Mouse (Mus musculus): ENCODE data around the gene Arhgdib. TPM values are rescaled to one million over a fixed set of nuclear protein-coding genes. Genes with fewer than 3 reads are reported as not detected.

The Arhgdib gene
- total RNA-seq, 1 experiment: 20.9 TPM

- Histone ChIP-seq H3K9me3 (ENCODE audit: control insufficient read depth, insufficient read depth, low read depth, low read length) (no peaks in the 10 kb centered on the region), H3K9ac (ENCODE audit: insufficient read depth, low read depth, low read length, poor library complexity, severe bottlenecking) (no peak overlapping the region), H3K27ac (ENCODE audit: insufficient read depth, low read depth, low read length, poor library complexity, severe bottlenecking) (no peak overlapping the region), H3K4me1 (ENCODE audit: control insufficient read depth in 2 of 2, insufficient read depth in 2 of 2, low read length in 2 of 2, poor library complexity in 1 of 2) (peaks cover 1 to 6% of the 10 kb centered on the region in 2 experiments; a peak in 2 of 4 replicates), H3K4me3 (ENCODE audit: insufficient read depth in 1 of 2, low read depth in 1 of 2, low read length in 2 of 2, poor library complexity in 1 of 2, severe bottlenecking in 1 of 2) (no peak overlapping the region), H3K36me3 (ENCODE audit: control insufficient read depth, insufficient read depth, low read length, poor library complexity, severe bottlenecking) (no peaks in the 10 kb centered on the region)
- in situ Hi-C loops (cut with MboI; ENCODE audit: low sequenced_read_pairs in 2 of 2, unreplicated experiment in 2 of 2): no loop called here
- TF ChIP-seq MAFK (IDR thresholded peaks at IDR 0.05; ENCODE audit: insufficient read depth, low read depth, low read length): no peak
- no peak for TF ChIP-seq CHD2 (IDR thresholded peaks at IDR 0.05; ENCODE audit: low read depth, low read length)
- TF ChIP-seq ZNF384 (IDR thresholded peaks at IDR 0.05; ENCODE audit: low read depth, low read length): no peak
- no peak for TF ChIP-seq ZC3H11A (IDR thresholded peaks at IDR 0.05; ENCODE audit: borderline replicate concordance, low read depth, low read length)
- TF ChIP-seq HCFC1 (IDR thresholded peaks at IDR 0.05; ENCODE audit: borderline replicate concordance, insufficient read depth, low read length): no peak
- no peak for DNase-seq (ENCODE audit: low read depth, low spot score)
These were observed 31.3 kb downstream of the Arhgdib start for GRCm38 (mm10) chr6:136910247-136910890.

- peaks cover 1 to 6% of the 10 kb centered on the region in 2 experiments; a peak in 2 of 4 replicates for H3K4me1 ChIP-seq (ENCODE audit: control insufficient read depth in 2 of 2, insufficient read depth in 2 of 2, low read length in 2 of 2, poor library complexity in 1 of 2)
- H3K9me3 ChIP-seq (ENCODE audit: control insufficient read depth, insufficient read depth, low read depth, low read length): no peaks in the 10 kb centered on the region
- in situ Hi-C loops (cut with MboI; ENCODE audit: low sequenced_read_pairs in 2 of 2, unreplicated experiment in 2 of 2): no loop called here
- no peak overlapping the region for H3K9ac ChIP-seq (ENCODE audit: insufficient read depth, low read depth, low read length, poor library complexity, severe bottlenecking)
- no peak for DNase-seq (ENCODE audit: low read depth, low spot score)
- no peak overlapping the region; a peak in 1 of 4 replicates for H3K4me3 ChIP-seq (ENCODE audit: insufficient read depth in 1 of 2, low read depth in 1 of 2, low read length in 2 of 2, poor library complexity in 1 of 2, severe bottlenecking in 1 of 2)
- TF ChIP-seq ZC3H11A (IDR thresholded peaks at IDR 0.05; ENCODE audit: borderline replicate concordance, low read depth, low read length): no peak
- no peak overlapping the region for H3K27ac ChIP-seq (ENCODE audit: insufficient read depth, low read depth, low read length, poor library complexity, severe bottlenecking)
- no peaks in the 10 kb centered on the region for H3K36me3 ChIP-seq (ENCODE audit: control insufficient read depth, insufficient read depth, low read length, poor library complexity, severe bottlenecking)
These were observed 34.8 kb downstream of the Arhgdib start for GRCm38 (mm10) chr6:136906937-136907293.

GRCm38 (mm10) chr6:136906283-136906936 lies 35.3 kb downstream of the Arhgdib start:
- in situ Hi-C loops (cut with MboI; ENCODE audit: low sequenced_read_pairs in 2 of 2, unreplicated experiment in 2 of 2): no loop called here
- no peak overlapping the region; a peak in 1 of 4 replicates for H3K4me3 ChIP-seq (ENCODE audit: insufficient read depth in 1 of 2, low read depth in 1 of 2, low read length in 2 of 2, poor library complexity in 1 of 2, severe bottlenecking in 1 of 2)
- no peaks in the 10 kb centered on the region for H3K9me3 ChIP-seq (ENCODE audit: control insufficient read depth, insufficient read depth, low read depth, low read length)
- H3K4me1 ChIP-seq (ENCODE audit: control insufficient read depth in 2 of 2, insufficient read depth in 2 of 2, low read length in 2 of 2, poor library complexity in 1 of 2): peaks cover 1 to 6% of the 10 kb centered on the region in 2 experiments; a peak in 2 of 4 replicates
- no peak for DNase-seq (ENCODE audit: low read depth, low spot score)
- H3K27ac ChIP-seq (ENCODE audit: insufficient read depth, low read depth, low read length, poor library complexity, severe bottlenecking): no peak overlapping the region
- TF ChIP-seq ZC3H11A (IDR thresholded peaks at IDR 0.05; ENCODE audit: borderline replicate concordance, low read depth, low read length): no peak
- TF ChIP-seq MAFK (IDR thresholded peaks at IDR 0.05; ENCODE audit: insufficient read depth, low read depth, low read length): no peak
- H3K36me3 ChIP-seq (ENCODE audit: control insufficient read depth, insufficient read depth, low read length, poor library complexity, severe bottlenecking): no peaks in the 10 kb centered on the region
- H3K9ac ChIP-seq (ENCODE audit: insufficient read depth, low read depth, low read length, poor library complexity, severe bottlenecking): no peak overlapping the region

GRCm38 (mm10) chr6:136903885-136904470 lies 37.7 kb downstream of the Arhgdib start:
- TF ChIP-seq ZNF384 (IDR thresholded peaks at IDR 0.05; ENCODE audit: low read depth, low read length) (no peak), MAFK (IDR thresholded peaks at IDR 0.05; ENCODE audit: insufficient read depth, low read depth, low read length) (no peak), CHD2 (IDR thresholded peaks at IDR 0.05; ENCODE audit: low read depth, low read length) (no peak), ZC3H11A (IDR thresholded peaks at IDR 0.05; ENCODE audit: borderline replicate concordance, low read depth, low read length) (no peak), HCFC1 (IDR thresholded peaks at IDR 0.05; ENCODE audit: borderline replicate concordance, insufficient read depth, low read length) (no peak)
- Histone ChIP-seq H3K9me3 (ENCODE audit: control insufficient read depth, insufficient read depth, low read depth, low read length) (no peaks in the 10 kb centered on the region), H3K36me3 (ENCODE audit: control insufficient read depth, insufficient read depth, low read length, poor library complexity, severe bottlenecking) (no peaks in the 10 kb centered on the region), H3K4me3 (ENCODE audit: insufficient read depth in 1 of 2, low read depth in 1 of 2, low read length in 2 of 2, poor library complexity in 1 of 2, severe bottlenecking in 1 of 2) (no peak overlapping the region), H3K27ac (ENCODE audit: insufficient read depth, low read depth, low read length, poor library complexity, severe bottlenecking) (no peak overlapping the region), H3K9ac (ENCODE audit: insufficient read depth, low read depth, low read length, poor library complexity, severe bottlenecking) (no peak overlapping the region), H3K4me1 (ENCODE audit: control insufficient read depth in 2 of 2, insufficient read depth in 2 of 2, low read length in 2 of 2, poor library complexity in 1 of 2) (peaks cover 1 to 6% of the 10 kb centered on the region in 2 experiments; a peak in 2 of 4 replicates)
- DNase-seq (ENCODE audit: low read depth, low spot score): no peak
- in situ Hi-C loops (cut with MboI; ENCODE audit: low sequenced_read_pairs in 2 of 2, unreplicated experiment in 2 of 2): no loop called here

Data from ES-E14 (cell line).